Mouse (Mus musculus) CD8-positive naive resting alpha-beta T cell, adult 2 months (primary cell): ENCODE measurements around the gene Ampd3.

ENCODE experiments used
- DNase-seq, 2 experiments: peaks; one replicate each; pipeline ENCODE4 v3.0.0; 2022; ENCODE audit warnings: low read depth in 2 of 2, low spot score in 2 of 2

Ampd3 gene

DNA sequence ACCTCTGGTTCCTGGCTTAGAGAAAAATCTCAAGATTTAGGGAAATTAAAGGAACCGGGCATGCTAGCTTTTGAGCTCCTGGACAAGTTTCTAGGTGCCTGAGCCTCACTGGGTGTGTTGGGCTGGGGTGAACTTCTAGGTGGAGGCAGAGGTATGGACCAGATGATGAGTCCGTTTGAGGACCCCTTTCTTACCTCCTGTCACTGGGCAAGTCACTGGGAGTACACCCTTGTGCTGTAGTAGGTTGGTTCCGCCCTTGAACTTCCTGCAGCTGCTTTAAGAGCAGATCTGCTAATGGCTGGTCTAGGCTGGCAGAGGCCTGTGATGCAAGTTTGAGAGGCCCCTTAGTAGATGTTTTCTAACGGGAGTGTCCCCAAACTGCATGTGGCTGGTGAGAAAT lies 1.1 kb downstream of the Ampd3 start:
- DNase-seq, result peak; percentile 8 to 42

GRCm38 (mm10) chr7:110770949-110771348 lies 2.9 kb downstream of the Ampd3 start:
- DNase-seq, result no peak

- no peak for DNase-seq
Measured at GRCm38 (mm10) chr7:110772343-110772742, 4.3 kb downstream of the Ampd3 start.

GRCm38 (mm10) chr7:110773204-110774002 lies 5.4 kb downstream of the Ampd3 start:
- DNase-seq, result no peak

DNA sequence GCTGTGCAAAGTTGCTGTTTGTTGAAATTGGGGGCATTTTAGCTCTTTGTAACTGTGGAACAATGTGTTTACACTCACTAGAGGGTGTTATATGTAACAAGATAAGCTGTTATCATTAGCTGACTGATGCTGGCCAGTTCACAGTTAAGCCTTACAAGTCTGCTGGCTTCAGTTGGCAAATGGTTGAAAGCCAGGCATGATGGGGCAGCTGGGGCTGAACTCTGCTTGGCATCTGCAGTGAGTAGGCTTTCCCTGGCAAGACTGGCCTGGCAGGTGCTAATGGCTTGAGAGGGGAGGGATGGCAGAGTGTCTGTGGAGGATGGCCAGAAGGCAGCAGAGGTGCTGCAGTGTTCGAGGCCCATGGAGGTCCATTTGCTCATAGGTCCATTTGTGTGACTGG lies 6.1 kb downstream of the Ampd3 start:
- DNase-seq, result no peak

- DNase-seq, result no peak
Measured at GRCm38 (mm10) chr7:110774674-110775073, 6.7 kb downstream of the Ampd3 start.

DNA sequence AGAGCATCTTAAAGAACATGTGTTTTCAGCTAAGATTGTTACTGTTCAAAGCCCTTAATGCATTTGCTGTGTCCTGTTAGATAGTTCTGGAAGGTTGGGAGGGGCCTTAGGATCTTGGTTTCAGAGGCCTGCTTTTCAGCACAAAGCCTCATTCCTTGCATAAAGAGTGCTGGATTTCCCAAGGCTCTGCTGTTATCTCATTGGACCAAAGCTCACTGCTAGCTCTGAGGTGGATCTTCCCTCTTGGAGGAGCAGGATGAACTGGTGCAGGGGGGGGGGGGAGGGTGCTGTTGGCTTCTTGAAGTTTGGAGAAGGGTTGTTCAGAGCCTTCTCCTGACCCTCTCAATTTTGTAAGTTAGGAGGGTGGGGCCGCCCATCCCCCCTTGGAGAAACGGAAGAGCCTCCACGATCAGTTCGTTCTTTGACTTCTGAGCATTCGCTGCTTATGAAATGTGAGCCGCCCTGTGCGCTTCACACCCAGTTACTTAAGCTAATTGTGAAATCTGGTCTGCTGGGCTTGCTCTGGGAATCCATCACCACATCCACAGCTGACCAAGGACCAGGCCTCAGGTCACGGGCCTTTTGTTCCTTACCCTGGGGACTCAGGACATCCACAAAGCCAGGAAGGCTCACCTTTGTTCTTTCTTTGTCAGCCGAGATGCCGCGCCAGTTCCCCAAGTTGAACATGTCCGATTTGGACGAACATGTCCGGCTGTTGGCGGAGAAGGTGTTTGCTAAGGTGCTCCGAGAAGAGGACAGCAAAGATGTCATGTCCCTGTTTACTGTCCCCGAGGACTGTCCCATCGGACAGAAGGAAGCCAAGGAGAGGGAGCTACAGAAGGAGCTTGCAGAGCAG lies 9.4 kb downstream of the Ampd3 start:
- DNase-seq, result no peak

GRCm38 (mm10) chr7:110778933-110779332 lies 10.9 kb downstream of the Ampd3 start:
- DNase-seq, result no peak

DNA sequence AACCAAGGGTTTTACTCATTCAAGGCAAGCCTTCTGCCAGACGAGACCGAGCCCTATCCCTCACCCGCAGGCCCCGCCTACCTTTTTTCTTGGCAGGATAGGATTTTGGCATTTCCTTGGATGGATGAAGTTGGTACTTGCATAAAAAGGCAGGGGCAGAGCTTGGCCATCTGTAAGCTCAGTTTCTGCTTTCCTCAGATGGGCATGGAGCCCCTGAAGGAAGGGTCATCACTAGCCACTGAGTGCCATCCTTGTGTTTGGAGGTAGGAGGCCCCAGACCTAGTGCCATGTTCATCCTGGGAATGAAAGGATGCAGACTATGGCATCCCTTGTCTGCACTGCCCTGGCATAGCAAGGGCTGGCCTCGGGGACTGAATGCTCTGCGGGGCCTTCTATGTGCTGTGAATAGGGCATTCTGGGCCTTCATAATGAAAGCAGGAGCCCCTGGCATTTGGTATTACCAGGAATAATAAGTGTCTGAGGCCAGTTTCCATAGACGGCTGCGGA lies 11.7 kb downstream of the Ampd3 start:
- DNase-seq, result no peak

DNA sequence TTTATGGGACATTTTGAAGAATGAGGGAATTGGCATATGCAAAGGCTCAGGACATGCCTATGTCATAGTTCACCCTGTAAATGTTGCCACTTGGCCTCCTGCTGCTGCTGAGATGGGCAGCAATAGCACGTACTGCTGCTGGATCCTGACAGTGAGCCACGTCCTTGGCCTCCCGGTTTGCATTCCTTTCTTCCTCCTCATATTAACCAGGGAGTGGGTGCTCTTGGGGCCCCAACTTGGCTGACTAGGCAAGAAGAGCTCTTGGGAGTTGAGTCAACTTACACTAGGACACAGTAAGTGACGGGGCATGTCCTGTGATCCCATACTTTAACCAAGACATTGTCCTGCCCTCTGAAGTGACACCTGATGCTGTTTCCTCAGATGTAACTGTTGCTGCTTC lies 12.5 kb downstream of the Ampd3 start:
- DNase-seq, result no peak

DNA sequence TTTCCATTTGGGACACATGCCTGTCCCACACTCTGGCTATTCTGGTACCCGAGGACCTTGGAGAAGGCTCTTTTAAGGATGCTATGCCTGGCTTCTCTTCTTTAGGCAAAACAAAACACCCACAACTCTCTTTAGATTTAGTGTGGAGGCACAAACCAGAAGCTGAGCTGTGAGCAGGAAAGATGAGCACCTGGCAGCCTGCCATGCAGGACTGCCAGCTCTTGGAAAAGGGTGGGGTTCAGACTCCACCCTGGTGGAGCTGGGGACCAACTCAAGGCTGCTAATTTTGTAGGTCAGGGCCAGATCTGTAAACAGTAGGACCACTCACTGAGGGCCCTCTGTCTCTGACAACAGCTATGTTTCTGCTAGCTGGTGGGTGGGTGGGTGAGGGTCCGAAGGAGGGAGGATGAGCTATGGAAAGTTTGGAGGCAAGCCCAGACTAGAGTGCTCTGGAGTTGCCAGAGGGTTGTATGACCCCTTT lies 13.3 kb downstream of the Ampd3 start:
- DNase-seq, result no peak

GRCm38 (mm10) chr7:110782135-110782534 lies 14.1 kb downstream of the Ampd3 start:
- DNase-seq, result no peak

DNA sequence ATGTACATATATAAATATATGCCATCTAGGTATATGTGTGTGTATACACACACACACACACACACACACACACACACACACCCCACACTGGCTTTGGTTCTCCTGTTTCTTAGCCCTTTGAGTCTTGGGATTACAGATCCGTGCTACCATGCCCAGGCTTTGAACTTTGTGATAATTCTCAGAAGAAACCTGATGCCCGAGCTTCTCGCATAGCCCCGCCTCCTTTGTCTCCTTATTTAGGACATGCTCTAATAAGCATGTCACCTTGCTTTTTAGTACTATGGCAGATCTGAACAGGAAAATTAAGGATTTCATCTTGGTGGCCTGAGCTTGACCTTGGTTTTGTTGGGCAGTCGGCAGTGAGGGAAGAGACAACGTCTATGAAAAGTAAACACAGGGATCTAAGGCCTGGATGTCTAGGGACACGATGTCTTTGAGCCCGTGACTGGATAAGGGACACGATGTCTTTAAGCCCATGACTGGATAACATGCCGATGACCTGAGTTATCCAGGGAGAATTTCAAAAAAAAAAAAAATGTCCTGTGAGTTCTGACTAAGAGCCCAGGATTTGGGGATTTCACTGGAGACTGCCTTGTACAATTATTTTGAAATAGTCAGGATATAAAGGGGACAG lies 15.0 kb downstream of the Ampd3 start:
- DNase-seq, result no peak

DNA sequence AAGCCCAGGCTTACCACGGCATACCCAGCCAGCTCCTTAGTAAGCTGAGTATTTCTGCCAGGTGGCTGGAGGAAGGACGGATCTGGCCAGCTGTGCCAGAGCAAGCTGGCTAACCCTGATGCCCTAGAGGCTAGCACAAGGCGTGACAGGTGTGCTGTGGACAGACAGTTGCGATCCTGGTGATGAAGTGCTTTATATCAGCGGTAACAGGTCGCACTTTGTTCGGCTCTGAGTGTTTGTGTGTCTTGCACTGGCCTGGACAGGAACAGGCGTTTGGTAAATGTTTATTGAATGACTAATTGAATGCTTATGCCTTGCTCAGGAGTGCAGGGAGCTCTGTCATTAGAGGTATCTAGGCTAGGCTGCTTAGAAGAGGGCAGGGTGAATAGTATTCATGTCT lies 17.0 kb downstream of the Ampd3 start:
- DNase-seq, result no peak

DNA sequence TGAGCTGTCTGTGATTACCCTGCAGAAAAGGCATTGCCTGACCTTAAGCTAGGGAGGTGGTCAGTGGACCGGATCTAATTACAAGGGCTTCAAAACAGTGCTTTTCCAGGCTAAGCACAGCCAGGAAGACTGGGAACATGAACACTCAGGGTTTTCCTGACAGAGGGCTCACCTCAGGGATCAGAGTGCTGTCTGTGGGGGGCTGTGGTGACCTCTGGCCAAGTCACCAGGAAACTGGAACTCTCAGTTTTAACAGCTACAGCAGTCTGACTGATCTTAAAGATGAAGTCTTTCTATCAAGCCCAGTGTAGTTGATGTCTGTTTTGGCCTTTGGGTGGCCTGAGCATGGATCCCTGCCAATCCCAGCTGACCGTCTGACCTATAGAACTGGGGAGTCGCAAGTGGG lies 17.7 kb downstream of the Ampd3 start:
- DNase-seq, result no peak

DNA sequence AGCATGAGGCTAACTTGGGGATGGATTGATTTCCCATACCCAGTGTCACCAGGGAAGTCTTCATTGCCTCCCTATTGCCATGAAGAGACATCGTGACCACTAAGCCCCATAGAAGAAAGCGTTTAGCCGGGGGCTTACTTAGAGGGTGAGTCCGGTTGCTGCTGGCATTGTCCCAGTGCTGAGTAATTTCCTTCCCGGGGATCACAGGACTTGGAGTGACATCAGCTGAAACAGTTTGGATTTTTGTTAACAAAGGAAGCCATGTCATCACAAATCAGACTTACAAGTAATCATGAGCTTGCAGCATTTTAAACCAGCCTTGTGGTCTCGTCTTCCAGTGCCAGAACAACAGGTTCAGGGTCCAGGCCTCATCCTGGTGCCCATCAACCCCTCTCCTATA lies 19.3 kb downstream of the Ampd3 start:
- no peak for DNase-seq

DNA sequence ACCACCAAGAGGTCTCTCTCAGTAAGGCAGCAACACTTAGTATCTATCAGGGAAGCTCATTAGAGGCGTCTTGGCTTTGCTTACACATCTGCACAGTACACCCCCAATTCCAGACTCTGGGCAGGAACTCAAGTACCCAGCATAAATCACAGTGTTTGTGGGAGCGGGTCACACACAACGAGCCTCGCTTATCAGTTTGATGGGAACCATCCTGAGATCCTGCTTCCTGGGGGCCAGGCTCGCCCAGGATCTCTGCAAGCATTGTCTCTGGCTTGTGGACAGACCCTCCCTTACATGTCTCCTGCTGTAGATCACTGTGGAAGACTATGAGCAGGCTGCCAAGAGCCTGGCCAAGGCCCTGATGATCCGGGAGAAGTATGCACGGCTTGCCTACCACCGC lies 22.9 kb downstream of the Ampd3 start:
- no peak for DNase-seq

GRCm38 (mm10) chr7:110792201-110792600 lies 24.2 kb downstream of the Ampd3 start:
- no peak for DNase-seq

GRCm38 (mm10) chr7:110792834-110793233 lies 24.8 kb downstream of the Ampd3 start:
- DNase-seq, result no peak

DNA sequence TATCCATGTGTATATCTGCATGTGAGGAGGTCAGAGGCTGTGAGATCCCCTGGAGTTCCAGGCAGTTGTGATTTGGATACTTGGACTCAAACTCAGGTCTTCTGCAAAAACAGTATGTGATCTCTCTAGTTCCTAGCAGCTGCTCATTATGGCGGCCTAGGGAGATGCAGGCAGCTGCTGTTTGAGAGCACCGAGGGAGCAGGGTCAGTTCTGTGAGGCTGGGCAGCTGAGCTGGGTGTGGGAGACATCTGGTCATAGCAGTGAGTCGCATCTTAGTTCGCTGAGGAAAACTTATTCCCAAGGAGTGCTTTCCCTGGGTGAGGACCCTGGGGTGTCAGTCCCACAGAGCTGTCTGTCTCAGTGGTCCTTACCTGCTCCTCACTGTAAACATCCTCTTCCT lies 26.7 kb downstream of the Ampd3 start:
- no peak for DNase-seq

GRCm38 (mm10) chr7:110796367-110797051 lies 28.5 kb downstream of the Ampd3 start:
- peak; percentile 43 to 66 for DNase-seq
